Mouse (Mus musculus) megakaryocyte-erythroid progenitor cell, adult 5-6 weeks (primary cell): ENCODE results near the gene Hcfc2. TPM values are rescaled to one million over a fixed set of nuclear protein-coding genes. Genes with fewer than 3 reads are reported as not detected.

Source experiments
- ATAC-seq: replicated peaks from 2 replicates; pipeline ENCODE4 v1.8.0; 2016; ENCODE audit warnings: mild to moderate bottlenecking, inconsistent platforms; ENCODE audit not compliant: severe bottlenecking, poor library complexity, low FRiP score, low TSS enrichment
- total RNA-seq, 2 experiments: library from RNA; stranded (forward) in 1 of 2; stranded (reverse) in 1 of 2; fragments of 200-1000, 215-1000 nt in 1 of 2; fragments of >200 nt in 1 of 2; fragmentation: Nextera tagmentation in 1 of 2; gene quantifications; 2 replicates each; pipeline ENCODE4 v1.2.3; 2014 to 2017

Gene Hcfc2
- total RNA-seq, 2 experiments from 2014 or later: 25.7 to 80.3 TPM

DNA sequence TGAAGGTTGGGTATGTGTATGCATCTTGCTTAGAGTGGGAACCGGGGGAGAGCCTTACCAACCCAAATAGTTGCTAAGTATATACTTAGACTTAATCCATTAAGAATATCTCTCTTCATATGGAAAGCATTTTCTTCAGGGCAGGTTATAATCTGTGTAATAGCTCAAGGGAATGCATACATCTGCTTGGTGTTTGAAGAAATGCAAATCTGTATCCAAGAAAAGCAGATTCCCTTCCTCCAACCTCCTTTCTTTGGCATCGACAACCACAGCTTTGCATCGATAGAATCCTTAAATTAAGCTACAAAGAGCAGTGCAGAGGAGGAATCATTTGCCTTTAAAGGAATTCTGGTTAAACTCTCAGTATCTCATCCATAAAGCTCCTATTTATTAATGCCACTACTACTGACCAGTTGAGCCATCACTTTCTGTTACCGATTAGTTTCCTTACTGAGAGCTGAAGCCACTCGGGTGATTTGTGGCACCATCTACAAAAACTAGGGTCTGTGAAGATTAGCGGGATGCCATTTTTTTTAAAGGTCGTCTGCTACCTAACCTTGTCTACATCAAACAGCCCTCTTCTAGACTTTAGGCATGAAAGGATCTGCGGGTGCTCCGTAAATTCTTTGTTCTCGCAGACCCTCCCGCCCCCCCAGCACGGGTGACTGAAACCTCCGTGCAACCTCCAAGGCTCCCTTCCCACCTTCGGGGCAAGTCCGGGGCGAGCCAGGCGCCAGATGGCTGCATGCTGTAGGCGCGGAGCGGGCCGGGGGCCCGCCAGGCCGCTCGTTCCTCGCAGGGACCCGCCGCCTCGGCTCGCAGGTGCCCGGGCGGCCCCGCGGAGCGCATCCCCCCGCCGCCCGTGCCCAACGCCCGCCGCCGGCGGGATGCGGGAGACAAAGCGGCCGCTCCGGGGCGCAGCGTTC lies 67.1 kb downstream of the Hcfc2 start:
- ATAC-seq: no peak

DNA sequence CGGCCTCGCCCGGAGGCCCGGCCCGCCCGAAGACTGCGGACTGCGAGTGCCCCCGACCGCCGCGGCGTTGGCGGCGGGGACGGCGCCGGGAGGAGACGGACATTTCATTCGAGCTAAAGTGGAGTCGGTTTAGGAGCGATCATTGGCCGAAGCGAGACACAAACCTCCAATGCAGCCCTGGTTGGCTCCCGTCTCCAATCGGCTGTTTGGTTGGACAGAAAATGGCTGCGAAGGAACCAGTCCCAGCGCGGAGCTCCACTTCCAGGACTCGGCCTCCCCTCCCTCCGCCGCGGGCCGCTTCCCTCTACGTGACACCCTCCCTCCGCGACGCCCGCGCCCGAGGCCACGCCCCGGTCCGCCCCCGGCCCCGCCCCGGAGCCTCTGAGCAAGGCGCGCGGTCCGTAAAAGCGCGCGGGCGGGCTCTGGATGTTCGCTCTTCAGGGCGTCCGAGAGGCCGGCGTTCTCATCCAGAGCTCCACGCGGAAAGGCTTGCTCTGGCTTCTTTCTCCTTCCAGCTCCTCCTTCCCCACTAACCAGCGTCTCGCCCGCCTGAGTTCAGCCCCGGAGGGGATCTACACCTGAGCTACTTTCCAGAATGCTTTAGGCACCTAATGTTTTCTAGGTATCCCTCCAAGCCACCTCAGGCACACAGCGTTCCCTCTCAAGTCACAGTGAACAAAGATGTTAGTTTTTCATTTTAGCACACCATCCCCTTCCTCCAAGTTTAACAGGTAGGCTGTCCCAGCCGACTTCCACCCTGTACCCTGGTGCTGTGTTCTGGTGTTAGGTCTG lies 68.1 kb downstream of the Hcfc2 start, which contains the start of gene Nfyb:
Gene Nfyb, minus strand, starts transcription at position 305 of the 792 bp plus-strand sequence.
- peak; percentile 93 for ATAC-seq

DNA sequence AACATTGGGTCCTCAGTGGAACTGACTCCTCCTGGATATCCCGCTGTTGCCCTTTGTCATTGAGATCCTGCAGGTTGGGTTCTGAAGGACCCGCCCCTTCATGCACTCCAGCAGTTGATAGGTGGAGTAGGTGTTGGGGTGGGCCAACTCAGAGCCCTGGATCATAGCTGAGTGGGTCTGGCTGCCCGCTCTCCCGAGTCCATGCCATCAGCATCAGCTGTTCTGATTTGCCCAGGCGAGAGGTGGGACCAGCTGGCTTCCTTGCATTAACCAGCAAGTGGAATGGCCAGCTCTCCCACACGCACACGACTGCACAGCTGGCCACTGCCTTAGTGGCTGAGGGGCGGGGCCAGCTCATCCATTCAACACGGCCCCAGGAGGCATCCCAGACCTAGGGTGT lies 72.9 kb downstream of the Hcfc2 start:
- no peak for ATAC-seq

DNA sequence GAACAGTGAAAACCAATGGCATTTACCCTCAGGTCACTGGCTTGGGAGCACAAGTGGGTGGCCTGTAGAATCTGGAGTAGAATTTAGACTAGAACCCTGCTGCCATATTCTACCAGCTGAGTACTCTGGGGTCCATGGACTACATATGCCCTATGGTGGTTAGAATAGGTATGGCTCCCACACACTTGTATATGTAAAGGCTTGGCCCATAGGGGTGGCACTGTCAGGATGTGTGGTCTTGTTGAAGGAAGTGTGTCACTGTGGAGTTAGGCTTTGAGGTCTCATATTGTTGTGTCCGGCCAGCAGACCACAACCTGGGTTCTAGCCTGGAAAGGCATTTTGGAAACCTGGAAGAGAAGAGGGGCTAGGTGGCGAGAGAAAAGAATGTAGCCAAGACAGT lies 74.8 kb downstream of the Hcfc2 start:
- no peak for ATAC-seq

DNA sequence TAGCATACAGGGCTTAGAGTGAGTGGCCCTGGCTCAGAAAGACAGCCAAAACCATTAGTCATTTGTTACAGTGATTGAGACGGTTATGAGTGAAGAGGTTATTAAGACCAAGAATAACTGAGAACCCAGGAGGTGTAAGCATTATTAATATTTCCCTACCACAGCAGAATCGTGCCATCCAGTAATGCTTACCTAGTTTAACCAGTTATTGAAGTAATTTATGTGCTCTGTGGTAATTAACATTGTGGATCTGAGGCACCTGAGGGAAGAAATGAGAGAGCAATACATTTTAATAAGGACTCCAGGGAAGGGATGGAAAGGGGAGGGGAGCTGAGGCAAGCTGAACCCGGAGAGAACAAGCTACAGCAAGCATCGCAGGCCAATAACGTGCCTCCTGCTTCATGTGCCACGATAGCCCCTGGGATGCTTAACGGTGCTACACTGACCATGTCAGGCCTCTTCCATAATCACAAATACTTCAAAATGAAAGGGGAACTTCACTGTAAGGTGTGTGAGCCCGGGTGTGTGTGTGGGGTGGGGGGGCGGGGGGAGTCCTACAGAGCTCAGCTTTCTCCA lies 75.7 kb downstream of the Hcfc2 start:
- ATAC-seq: no peak

DNA sequence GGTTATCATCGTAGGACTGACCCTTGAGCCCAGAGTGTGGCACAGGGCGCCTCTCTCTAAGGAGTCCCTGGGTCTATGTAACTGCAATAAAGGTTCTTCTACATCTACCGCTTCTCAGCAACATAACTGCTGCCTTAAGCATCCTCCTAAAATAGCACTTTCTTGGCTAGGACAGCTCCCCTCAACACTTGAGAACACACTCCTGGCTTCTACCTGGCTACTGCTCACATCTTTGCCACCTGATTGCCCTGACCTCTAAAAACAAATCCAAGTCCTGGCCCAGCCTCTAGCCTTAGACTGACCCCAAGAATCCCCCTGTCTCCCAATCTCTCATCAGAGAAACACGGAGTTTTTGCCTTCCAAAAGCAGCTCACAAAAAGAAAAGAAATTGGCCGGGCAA lies 78.9 kb downstream of the Hcfc2 start:
- no peak for ATAC-seq

DNA sequence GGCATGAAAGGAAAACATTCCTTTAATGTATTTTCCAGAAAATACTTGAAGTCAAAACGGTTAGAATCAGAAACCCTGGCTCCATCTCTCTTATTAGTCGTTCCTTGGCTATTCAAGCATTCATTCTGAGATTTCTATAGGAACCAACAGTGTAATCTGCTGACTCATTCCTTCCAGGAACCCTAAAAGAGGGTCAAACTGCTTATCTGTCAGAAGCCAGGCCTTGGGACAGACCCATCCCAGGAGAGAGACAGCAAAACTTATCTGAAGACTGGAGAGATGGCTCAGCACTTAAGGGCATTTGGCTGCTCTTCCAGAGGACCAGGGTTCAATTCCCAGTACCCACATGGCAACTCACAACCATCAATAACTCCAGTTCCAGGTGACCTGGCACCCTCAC lies 81.1 kb downstream of the Hcfc2 start:
- no peak for ATAC-seq

DNA sequence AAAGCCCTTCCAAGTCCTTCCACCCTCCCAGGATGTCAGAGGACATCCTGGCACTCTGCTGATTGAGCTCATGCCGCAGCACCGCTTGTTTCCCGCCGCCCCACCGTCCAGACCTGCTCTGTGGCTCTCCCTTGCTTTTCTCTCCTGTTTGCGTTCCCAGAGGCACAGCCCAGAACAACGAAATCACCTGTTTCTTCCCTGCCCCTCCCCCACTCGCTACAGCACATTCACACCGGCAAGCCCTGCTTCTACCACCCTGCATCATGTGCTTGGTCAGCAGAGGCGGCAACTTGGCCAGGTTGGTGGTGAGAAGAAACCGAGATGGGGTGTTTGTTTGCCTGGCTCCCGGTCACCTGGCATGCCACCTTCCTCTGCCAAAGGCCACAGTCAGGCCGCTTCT lies 81.9 kb downstream of the Hcfc2 start:
- ATAC-seq: no peak

DNA sequence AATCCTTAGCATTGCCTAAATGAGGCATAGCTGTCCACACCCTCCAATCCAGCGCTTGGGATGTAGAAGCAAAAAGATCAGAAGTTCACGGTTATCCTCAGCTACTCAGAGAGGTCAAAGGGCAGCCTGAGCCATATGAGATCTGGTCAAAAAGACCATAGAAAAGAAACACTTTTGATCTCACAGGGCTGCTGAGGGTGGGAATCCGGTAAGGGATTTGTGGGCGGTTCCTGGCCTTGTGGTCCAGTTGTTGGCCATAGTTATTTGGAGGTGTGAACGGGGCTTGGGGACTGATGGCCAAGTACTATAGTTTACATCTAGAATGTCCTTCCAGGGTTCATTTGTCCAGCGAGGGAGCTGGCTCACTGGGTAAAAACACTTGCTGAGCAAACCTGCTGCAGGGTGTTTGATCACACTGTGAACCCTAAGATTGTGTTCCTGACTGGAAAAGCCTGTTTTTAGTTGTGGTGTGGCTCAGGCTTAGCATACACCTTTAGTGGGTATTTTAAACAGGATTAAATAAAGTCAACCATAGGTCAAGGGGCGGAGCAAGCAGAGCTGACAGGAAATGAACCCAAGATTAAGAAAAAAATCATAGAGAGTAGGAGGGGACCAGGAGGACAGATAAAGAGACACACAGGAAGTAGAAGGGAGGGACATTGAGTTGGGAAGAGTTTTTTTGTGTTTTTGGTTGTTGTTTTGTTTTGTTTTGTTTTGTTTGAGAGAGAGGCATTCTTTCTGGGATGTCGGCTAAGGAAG lies 83.0 kb downstream of the Hcfc2 start:
- ATAC-seq: no peak

DNA sequence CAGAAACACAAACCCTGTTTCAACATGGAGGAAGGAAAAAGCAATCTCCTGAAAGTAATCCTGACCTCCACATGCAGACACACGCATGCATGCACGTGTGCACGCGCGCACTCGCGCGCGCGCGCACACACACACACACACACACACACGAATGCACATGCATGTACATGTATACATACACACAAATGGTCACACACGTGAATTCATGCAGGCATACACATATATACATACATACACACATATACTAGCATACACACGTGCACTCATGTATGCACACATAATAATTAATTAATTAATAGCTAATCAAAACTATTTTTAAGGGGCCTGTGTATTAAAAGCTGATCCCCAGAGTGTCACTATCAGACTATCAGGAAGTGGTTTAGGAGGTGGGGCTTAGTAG lies 83.9 kb downstream of the Hcfc2 start:
- no peak for ATAC-seq

DNA sequence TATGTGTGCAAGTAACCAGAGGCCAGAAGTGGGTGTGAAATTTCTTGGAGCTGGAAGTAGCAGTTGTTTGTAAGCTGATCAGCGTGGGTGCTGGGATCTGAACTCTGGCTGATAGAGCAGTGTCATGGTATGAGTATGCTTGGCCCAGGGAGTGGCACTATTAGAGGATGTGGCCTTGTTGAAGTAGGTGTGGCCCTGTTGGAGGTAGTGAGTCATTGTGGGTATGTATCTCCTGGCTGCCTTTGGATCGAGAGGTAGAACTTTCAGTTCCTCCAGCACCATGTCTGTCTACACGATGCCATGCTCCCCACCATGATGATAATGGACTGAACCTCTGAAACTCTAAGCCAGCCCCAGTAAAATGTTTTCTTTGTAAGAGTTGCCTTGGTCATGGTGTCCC lies 84.4 kb downstream of the Hcfc2 start:
- ATAC-seq: peak; percentile 58

DNA sequence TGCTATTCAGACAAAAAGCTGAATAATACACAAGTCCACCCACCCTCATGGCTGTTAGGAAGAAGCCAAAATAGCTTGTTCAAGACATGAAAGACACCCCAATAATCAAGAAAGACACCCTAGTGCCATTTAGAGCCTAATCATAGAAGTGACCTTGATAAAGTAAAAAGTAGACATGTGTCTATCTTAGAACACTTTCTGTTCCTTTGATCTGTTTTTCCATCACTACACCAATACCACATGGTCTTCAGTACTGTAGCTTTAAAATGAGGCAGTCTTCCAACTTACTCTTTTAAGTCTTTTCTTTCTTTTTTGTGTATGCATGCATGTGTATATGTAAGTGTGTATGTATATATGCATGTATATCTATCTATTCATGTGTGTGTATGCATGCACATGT lies 84.9 kb downstream of the Hcfc2 start:
- no peak for ATAC-seq

DNA sequence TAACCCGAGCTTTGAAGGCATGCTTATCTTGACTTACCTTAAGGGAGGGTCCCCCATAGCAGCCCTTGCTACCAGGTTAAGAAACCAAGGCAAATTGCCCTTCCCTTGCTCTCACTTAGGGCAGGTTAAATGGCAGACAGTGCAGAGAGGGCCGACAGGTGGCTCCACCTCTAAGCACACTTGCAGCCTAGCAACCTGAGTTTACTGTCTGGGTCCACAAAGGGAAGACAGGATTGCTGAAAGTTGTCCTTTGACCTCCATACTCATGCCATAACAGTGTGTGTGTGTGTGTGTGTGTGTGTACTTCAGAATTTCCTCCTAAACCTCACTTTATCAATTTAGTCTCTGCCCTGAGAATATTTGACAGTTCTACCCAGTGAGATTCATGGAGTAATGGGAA lies 86.5 kb downstream of the Hcfc2 start:
- no peak for ATAC-seq

DNA sequence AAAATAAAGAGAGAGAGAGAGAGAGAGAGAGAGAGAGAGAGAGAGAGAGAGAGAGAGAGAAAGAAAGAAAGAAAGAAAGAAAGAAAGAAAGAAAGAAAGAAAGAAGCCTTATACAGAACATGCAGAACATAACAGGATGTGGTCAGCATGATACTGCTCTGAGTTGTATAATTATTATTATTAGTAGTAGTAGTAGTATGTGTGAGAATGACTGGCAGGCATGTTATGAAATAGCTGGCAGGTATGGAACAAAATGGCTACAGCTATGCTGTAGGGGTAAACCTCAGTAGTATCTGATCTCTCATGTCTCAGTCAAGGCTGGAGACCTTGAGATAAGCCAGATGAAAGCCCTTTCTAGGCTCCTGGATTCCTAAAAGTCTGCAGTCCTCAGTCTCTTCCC lies 93.2 kb downstream of the Hcfc2 start:
- ATAC-seq: no peak

DNA sequence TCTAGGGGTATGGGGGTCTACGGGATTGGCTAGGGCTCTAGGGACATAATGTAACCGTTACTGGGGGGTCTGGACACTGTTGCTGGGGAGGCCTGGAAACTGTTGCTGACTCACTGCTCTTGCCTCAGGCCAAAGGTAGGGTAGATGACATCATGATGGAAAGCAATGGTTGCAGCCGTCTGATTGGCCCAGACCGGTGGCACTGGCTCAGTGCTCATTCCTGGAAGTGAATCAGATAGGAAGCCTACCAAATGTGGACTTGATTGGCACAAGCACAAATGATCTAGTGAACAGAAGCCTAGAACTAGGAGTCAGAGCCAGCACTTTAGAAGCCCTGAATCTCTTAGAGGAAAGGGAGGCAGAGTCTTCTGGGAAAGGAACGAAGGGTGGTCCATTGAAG lies 94.5 kb downstream of the Hcfc2 start:
- ATAC-seq: no peak

DNA sequence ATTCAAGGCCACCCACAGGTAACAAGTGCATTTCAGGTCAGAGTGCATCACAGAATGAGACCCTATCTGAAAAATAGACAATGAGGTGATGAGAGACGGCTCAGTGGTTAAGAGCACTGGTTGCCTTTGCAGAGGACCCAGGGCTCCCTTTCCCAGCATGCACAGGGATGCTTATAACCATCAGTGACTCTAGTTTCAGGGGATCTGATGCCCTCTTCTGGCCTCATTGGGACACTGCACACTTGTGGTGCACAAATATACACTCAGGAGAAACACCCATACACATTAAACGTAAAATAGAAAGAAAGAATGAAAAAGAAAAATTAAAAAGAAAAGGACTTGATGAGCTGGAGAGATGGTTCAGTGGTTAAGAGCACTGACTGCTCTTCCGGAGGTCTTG lies 95.8 kb downstream of the Hcfc2 start:
- no peak for ATAC-seq
